Mouse (Mus musculus) liver, embryonic 18 days (tissue): ENCODE results near the gene B9d1. TPM values are rescaled to one million over a fixed set of nuclear protein-coding genes. Genes with fewer than 3 reads are reported as not detected.

Source experiments
- polyA plus RNA-seq: library from polyadenylated mRNA; depleted of rRNA; stranded (reverse); fragments of >200 nt; gene quantifications from 2 replicates; pipeline ENCODE4 v1.2.3, GENCODE M21; 2012; rRNA removed

Gene B9d1
- 2.2 and 2.8 TPM in 2 replicates for polyA plus RNA-seq

GRCm38 (mm10) chr11:61504713-61505257 is at the start of gene B9d1:
B9d1 (plus strand) TSS chr11:61505144.

GRCm38 (mm10) chr11:61484613-61485540 is 20.1 kb upstream of the B9d1 start, which contains the start of gene Mfap4:
Mfap4 (plus strand) TSS chr11:61485431.

GRCm38 (mm10) chr11:61494129-61494997 is 10.6 kb upstream of the B9d1 start, which contains the start of gene Mapk7:
Mapk7 (minus strand) TSS chr11:61494406.

Other genes starting within 250 kb of the B9d1 start
- 65.0 and 87.3 TPM in 2 replicates for gene Aldh3a2, start 237.7 kb upstream of the B9d1 start, polyA plus RNA-seq
- gene Slc47a2, start 162.3 kb upstream of the B9d1 start, polyA plus RNA-seq: 0.02 TPM in 2 replicates
- 19.4 and 20.3 TPM in 2 replicates for gene Slc47a1, start 126.8 kb upstream of the B9d1 start, polyA plus RNA-seq
- gene Rnf112, start 51.0 kb upstream of the B9d1 start, polyA plus RNA-seq: 0.09 and 0.14 TPM in 2 replicates
- gene Mfap4, start 19.7 kb upstream of the B9d1 start, polyA plus RNA-seq: 12.1 and 12.7 TPM in 2 replicates
- gene Mapk7, start 10.7 kb upstream of the B9d1 start, polyA plus RNA-seq: 6.5 and 8.6 TPM in 2 replicates
- gene Epn2, start 74.5 kb downstream of the B9d1 start, polyA plus RNA-seq: 2.7 TPM in 2 replicates
- 3.6 and 4.2 TPM in 2 replicates for gene Grap, start 148.1 kb downstream of the B9d1 start, polyA plus RNA-seq
- gene Fam83g, start 178.9 kb downstream of the B9d1 start, polyA plus RNA-seq: 2.1 and 2.6 TPM in 2 replicates
- gene Slc5a10, start 215.7 kb downstream of the B9d1 start, polyA plus RNA-seq: not detected in 2 replicates